Mouse (Mus musculus) thymus, adult 2 months (tissue): ENCODE results near the gene Csk.

Experiments
- CTCF ChIP-seq: fragments of 200-500 bp; IDR thresholded peaks from 2 replicates; pipeline ENCODE4 v1.5.1; 2012; ENCODE audit warnings: mild to moderate bottlenecking, control low read depth, low read length, moderate library complexity, borderline replicate concordance; ENCODE audit not compliant: control insufficient read depth, poor library complexity, insufficient read depth; ENCODE audit errors: extremely low read depth
- POLR2A ChIP-seq: fragments of 200-500 bp; IDR thresholded peaks from 2 replicates; pipeline ENCODE4 v1.6.1; 2012; ENCODE audit warnings: mild to moderate bottlenecking, low read length, control low read depth, moderate library complexity; ENCODE audit not compliant: control insufficient read depth, poor library complexity, insufficient read depth; ENCODE audit errors: extremely low read depth

DNA sequence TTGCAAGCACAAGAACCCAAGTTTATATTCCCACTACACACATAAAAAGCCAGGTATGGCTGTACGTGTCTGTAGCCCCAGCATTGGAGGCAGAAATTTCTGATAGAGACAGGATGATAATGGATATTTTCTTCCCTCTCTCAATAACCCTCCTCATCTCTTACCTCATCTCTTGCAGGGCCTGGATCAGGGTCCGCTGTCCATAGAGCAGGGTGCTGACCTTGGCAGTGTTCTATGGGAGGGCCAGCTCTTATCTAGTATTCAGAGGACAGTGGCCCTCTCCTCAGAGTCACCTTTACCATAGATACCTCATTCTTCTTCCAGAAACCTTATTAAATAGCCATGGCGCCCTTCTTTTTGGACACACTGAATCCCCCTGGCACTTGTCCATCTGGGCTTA, 43.6 kb downstream of the Csk start:
- TF ChIP-seq CTCF (no peak), POLR2A (no peak)
